Mouse (Mus musculus): ENCODE measurements at regions not wholly inside any gene's neighbourhood (a gene's known extent, or its start where the extent isn't known, plus 50 kb on each side); places are given as distances from the start of the nearest gene placed in this dataset.

GRCm38 (mm10) chr12:109662179-109662578 lies 62.0 kb upstream of the Rtl1 start:
- DNase-seq: no peak

GRCm38 (mm10) chr12:109674766-109675165 lies 74.6 kb upstream of the Rtl1 start:
- DNase-seq: no peak

GRCm38 (mm10) chr12:109694046-109694445 lies 93.9 kb upstream of the Rtl1 start:
- DNase-seq: peak; percentile 32

GRCm38 (mm10) chr12:109694801-109695430 lies 94.8 kb upstream of the Rtl1 start:
- DNase-seq: no peak

- DNase-seq: no peak
Observed at GRCm38 (mm10) chr12:109706820-109707219, 106.7 kb upstream of the Rtl1 start.

- DNase-seq: no peak
Observed at GRCm38 (mm10) chr12:109709661-109710060, 109.5 kb upstream of the Rtl1 start.

- DNase-seq: no peak
Observed at GRCm38 (mm10) chr12:109711392-109711791, 111.3 kb upstream of the Rtl1 start.

GRCm38 (mm10) chr12:109711946-109712345 lies 111.8 kb upstream of the Rtl1 start:
- no peak for DNase-seq

GRCm38 (mm10) chr12:109712386-109712785 lies 112.3 kb upstream of the Rtl1 start:
- no peak for DNase-seq

- no peak for DNase-seq
Observed at GRCm38 (mm10) chr12:109713041-109713440, 112.9 kb upstream of the Rtl1 start.

- DNase-seq: no peak
Observed at GRCm38 (mm10) chr12:109714061-109714460, 113.9 kb upstream of the Rtl1 start.

GRCm38 (mm10) chr12:109716991-109717390 lies 116.9 kb upstream of the Rtl1 start:
- no peak for DNase-seq

- DNase-seq: no peak
Observed at GRCm38 (mm10) chr12:109718036-109718435, 117.9 kb upstream of the Rtl1 start.

- no peak for DNase-seq
Observed at GRCm38 (mm10) chr12:109738201-109738600, 138.1 kb upstream of the Rtl1 start.

- DNase-seq: no peak
Observed at GRCm38 (mm10) chr12:109738911-109739310, 138.8 kb upstream of the Rtl1 start.

GRCm38 (mm10) chr12:109742486-109742885 lies 142.4 kb upstream of the Rtl1 start:
- DNase-seq: no peak

GRCm38 (mm10) chr12:109743036-109743650 lies 143.0 kb upstream of the Rtl1 start:
- no peak for DNase-seq

- DNase-seq: no peak
Observed at GRCm38 (mm10) chr12:109744186-109744585, 144.1 kb upstream of the Rtl1 start.

GRCm38 (mm10) chr12:109745731-109746484 lies 145.8 kb upstream of the Rtl1 start:
- no peak for DNase-seq

- DNase-seq: no peak
Observed at GRCm38 (mm10) chr12:109747201-109747600, 147.1 kb upstream of the Rtl1 start.

GRCm38 (mm10) chr12:109747776-109748175 lies 147.6 kb upstream of the Rtl1 start:
- DNase-seq: no peak

GRCm38 (mm10) chr12:109748326-109749059 lies 148.4 kb upstream of the Rtl1 start:
- no peak for DNase-seq

- DNase-seq: no peak
Observed at GRCm38 (mm10) chr12:109749256-109749655, 149.1 kb upstream of the Rtl1 start.

Measured in adrenal gland, adult 8-10 months (tissue).